Mouse (Mus musculus) CD4-positive, CD25-positive, alpha-beta regulatory T cell (primary cell): Measurements from ENCODE around the gene Acan. TPM values are rescaled to one million over a fixed set of nuclear protein-coding genes. Genes with fewer than 3 reads are reported as not detected.

Source experiments
- polyA plus RNA-seq: library from polyadenylated mRNA; unstranded; fragments of 100-300 nt; shearing (Covaris generic); gene quantifications from one replicate; pipeline ENCODE4 v1.2.1, GENCODE M21; 2017

The Acan gene
- not detected for polyA plus RNA-seq

DNA sequence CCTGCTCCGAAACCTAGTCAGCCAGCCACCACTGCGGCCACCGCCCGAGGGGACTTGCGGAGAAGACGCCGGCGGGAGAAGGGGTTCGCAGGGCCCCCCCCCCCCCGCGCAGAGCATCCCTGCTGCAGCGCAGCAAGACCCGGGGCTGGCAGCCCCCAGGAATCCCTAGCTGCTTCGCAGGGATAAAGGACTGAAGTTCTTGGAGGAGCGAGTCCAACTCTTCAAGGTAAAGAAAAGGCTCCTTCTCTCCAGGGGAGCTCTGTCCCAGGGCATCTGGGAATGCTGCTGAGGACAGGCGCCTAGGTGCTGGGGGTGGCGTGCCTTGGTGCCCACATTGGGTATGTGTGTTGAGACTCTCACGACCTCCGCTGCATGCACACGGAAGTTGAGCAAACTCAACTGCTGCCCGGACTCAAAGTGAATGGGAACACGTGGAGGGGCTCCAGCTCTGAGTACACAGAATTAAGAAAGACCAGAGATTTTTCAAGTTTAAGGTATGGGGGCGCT, at the start of gene Acan:
TSS of gene Acan (plus strand) at position 101 of the 507 bp plus-strand sequence.

GRCm38 (mm10) chr7:79130843-79131444, 77.7 kb downstream of the Acan start, which contains the start of gene Hapln3:
TSS of gene Hapln3 (minus strand) at chr7:79131018.

GRCm38 (mm10) chr7:79148711-79149266, 95.5 kb downstream of the Acan start, which contains the start of gene Mfge8:
TSS of gene Mfge8 (minus strand) at chr7:79149060.

Other genes with a start within 250 kb of the Acan start
- gene Det1, start 206.2 kb upstream of the Acan start, polyA plus RNA-seq, result 30.9 TPM
- 51.0 TPM for gene Aen, start 157.6 kb upstream of the Acan start, polyA plus RNA-seq
- gene Isg20, start 140.1 kb upstream of the Acan start, polyA plus RNA-seq, result 91.5 TPM
- 0.11 TPM for gene Hapln3, start 77.5 kb downstream of the Acan start, polyA plus RNA-seq
- gene Mfge8, start 95.6 kb downstream of the Acan start, polyA plus RNA-seq, result 20.5 TPM
- 9.4 TPM for gene Abhd2, start 219.7 kb downstream of the Acan start, polyA plus RNA-seq